In the genomic region with DNA sequence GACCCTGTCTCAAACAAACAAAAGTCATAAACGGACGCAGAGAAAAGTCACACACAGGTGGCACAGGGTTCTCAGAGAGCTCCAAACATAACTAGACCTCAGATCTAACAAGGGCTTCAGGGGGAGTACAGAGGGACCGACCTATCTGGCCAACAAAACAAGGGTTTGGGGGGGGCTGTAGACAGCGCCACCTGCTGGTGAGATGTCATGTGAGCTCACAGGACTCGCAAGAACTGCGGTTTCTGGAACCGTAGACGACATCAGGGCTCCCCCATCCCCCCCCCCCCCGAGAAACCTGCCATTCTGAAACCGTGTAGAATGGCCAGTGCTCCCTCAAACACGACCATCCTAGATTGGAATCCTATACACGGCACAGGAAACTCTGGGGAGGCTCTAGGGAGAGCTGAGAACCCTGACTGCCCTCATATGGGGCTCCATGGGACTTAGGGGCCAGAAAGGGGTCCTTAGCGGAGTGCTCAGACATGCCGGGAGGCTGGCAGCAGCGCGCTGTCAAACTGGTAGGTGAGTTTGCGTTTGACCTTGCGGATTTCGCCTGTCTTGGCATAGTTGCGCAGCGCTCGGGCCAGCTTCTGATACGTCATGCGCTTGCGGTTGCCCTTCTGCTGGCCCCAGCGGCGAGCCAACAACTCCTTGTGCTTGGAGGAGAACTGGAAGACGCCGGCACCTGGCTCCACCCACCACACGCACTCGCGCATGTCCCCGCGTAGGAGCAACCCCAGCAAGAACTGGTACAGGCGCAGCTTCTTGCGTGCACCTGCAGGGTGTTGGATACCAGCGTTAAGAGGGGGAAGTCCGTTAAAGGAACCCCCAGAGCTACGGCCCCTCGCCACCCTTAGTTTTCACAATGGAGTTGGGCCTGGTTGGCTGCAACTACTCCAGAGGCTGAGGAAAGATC, we compare ENCODE assay signal across 8 mouse cellular contexts. TPM values are rescaled to one million over a fixed set of nuclear protein-coding genes. Genes with fewer than 3 reads are reported as not detected.
DNase-seq lines count a peak whose midpoint lies in the region; ATAC-seq lines count a peak whose summit lies in the region.

No protein-coding gene starts in this region.

- peak; percentile 74 for DNase-seq in embryo, embryonic 10 days (ENCODE audit: low spot score)
- peak; percentile 88 for DNase-seq in gastrocnemius, postnatal 25 days
- peak; percentile 53 to 84 for DNase-seq in left cerebral cortex, postnatal 10 days (ENCODE audit: extremely low spot score in 1 of 2, low spot score in 2 of 2)
- peak; percentile 89 for DNase-seq in right cerebral cortex, adult 18-20 months

- peaks cover 23% of the 10 kb centered on the region for H3K4me1 ChIP-seq in erythroblast, embryonic 14.5 days (ENCODE audit: control insufficient read depth)
- H3K4me1 ChIP-seq in intestine, embryonic 15.5 days (replicated peaks), result peaks cover 15% of the 10 kb centered on the region
- H3K4me1 ChIP-seq in megakaryocyte, embryonic 14.5 days, result peaks cover 33% of the 10 kb centered on the region

- no peak overlapping the region for H3K27ac ChIP-seq in intestine, embryonic 15.5 days

- 6% methylated on average over 40 of the region's 40 CpGs for WGBS in intestine, embryonic 15.5 days

- H3K9ac ChIP-seq in intestine, embryonic 15.5 days, result peak overlapping the region; percentile 38

- intact Hi-C loops in left cerebral cortex, postnatal 10 days (cut with DNase I), result loop anchor here (10.0 kb wide), 1 partner anchor 117 kb away; no protein-coding TSS in a partner anchor

- peak overlapping the region; percentile 63 for H3K4me3 ChIP-seq in erythroblast, embryonic 14.5 days (replicated peaks)
- H3K4me3 ChIP-seq in intestine, embryonic 15.5 days (replicated peaks), result peak overlapping the region; percentile 38
- H3K4me3 ChIP-seq in megakaryocyte, embryonic 14.5 days (replicated peaks), result peak overlapping the region; percentile 93

- peaks cover 56% of the 10 kb centered on the region for H3K27me3 ChIP-seq in erythroblast, embryonic 14.5 days (ENCODE audit: control insufficient read depth)
- peaks cover 30% of the 10 kb centered on the region for H3K27me3 ChIP-seq in intestine, embryonic 15.5 days (replicated peaks)
- H3K27me3 ChIP-seq in megakaryocyte, embryonic 14.5 days (replicated peaks), result peaks cover 69% of the 10 kb centered on the region

- H3K9me3 ChIP-seq in erythroblast, embryonic 14.5 days (ENCODE audit: control insufficient read depth, low read length), result no peaks in the 10 kb centered on the region
- no peaks in the 10 kb centered on the region for H3K9me3 ChIP-seq in intestine, embryonic 15.5 days
- H3K9me3 ChIP-seq in megakaryocyte, embryonic 14.5 days, result no peaks in the 10 kb centered on the region

- H3K4me2 ChIP-seq in intestine, embryonic 15.5 days (replicated peaks), result peak overlapping the region; percentile 87

- no peak for ATAC-seq in erythroblast, adult 5-6 weeks (replicated peaks; ENCODE audit: low FRiP score, poor library complexity, severe bottlenecking)
- ATAC-seq in intestine, embryonic 15.5 days, result peak; percentile 64

- peaks cover 10% of the 10 kb centered on the region for H3K36me3 ChIP-seq in erythroblast, embryonic 14.5 days (ENCODE audit: control insufficient read depth)
- 0 out of 2 replicates have a peak, but pooled peaks cover 3% of the 10 kb centered on the region for H3K36me3 ChIP-seq in intestine, embryonic 15.5 days
- H3K36me3 ChIP-seq in megakaryocyte, embryonic 14.5 days (replicated peaks; ENCODE audit: low read length), result peaks cover 8% of the 10 kb centered on the region

RNA-seq across cellular contexts. Expression of gene Mybpc2, which starts 3.3 kb away (rescaled TPM):
- not detected in 2 replicates for polyA plus RNA-seq in erythroblast, embryonic 14.5 days (2012)
- total RNA-seq in erythroblast, adult 5-6 weeks (2015; ENCODE audit: low replicate concordance), result not detected in 2 replicates
- total RNA-seq in erythroblast, adult 5-6 weeks (2017; ENCODE audit: low replicate concordance), result not detected in 2 replicates
- 1,000 to 10,000 TPM; 3,676 to 4,447 TPM for total RNA-seq in gastrocnemius, postnatal 25 days (2021)
- polyA plus RNA-seq in intestine, embryonic 15.5 days (2015; fragmentation: Nextera tagmentation; extraction: Ambion mirVana), result 0.14 and 0.36 TPM in 2 replicates
- total RNA-seq in left cerebral cortex, postnatal 10 days (2021), result under 1 TPM; 0.09 to 0.53 TPM
- polyA plus RNA-seq in megakaryocyte, embryonic 14.5 days (2012; ENCODE audit: insufficient read depth, low replicate concordance), result 0.09 TPM in 1 of 2 replicates, not detected in the other

RNA-seq across cellular contexts. Expression of gene Spib, which starts 4.1 kb away (rescaled TPM):
- polyA plus RNA-seq in erythroblast, embryonic 14.5 days (2012), result 0.08 TPM in 2 replicates
- 1.7 and 1.9 TPM in 2 replicates for total RNA-seq in erythroblast, adult 5-6 weeks (2015; ENCODE audit: low replicate concordance)
- total RNA-seq in erythroblast, adult 5-6 weeks (2017; ENCODE audit: low replicate concordance), result 1.9 and 2.6 TPM in 2 replicates
- total RNA-seq in gastrocnemius, postnatal 25 days (2021), result under 1 TPM in 1 of 2 experiments, not detected in 1; 0.24 TPM
- polyA plus RNA-seq in intestine, embryonic 15.5 days (2015; fragmentation: Nextera tagmentation; extraction: Ambion mirVana), result 0.25 and 0.43 TPM in 2 replicates
- under 1 TPM in 1 of 2 experiments, not detected in 1; 0.13 TPM for total RNA-seq in left cerebral cortex, postnatal 10 days (2021)
- polyA plus RNA-seq in megakaryocyte, embryonic 14.5 days (2012; ENCODE audit: insufficient read depth, low replicate concordance), result 0.64 and 1.2 TPM in 2 replicates

RNA-seq across cellular contexts. Expression of gene Pold1, which starts 20.9 kb away (rescaled TPM):
- polyA plus RNA-seq in erythroblast, embryonic 14.5 days (2012), result 24.0 and 25.1 TPM in 2 replicates
- 21.3 and 26.5 TPM in 2 replicates for total RNA-seq in erythroblast, adult 5-6 weeks (2015; ENCODE audit: low replicate concordance)
- total RNA-seq in erythroblast, adult 5-6 weeks (2017; ENCODE audit: low replicate concordance), result 16.2 and 29.3 TPM in 2 replicates
- 1 to 10 TPM; 4.7 to 5.2 TPM for total RNA-seq in gastrocnemius, postnatal 25 days (2021)
- 72.0 and 76.0 TPM in 2 replicates for polyA plus RNA-seq in intestine, embryonic 15.5 days (2015; fragmentation: Nextera tagmentation; extraction: Ambion mirVana)
- 1 to 10 TPM; 6.9 to 7.2 TPM for total RNA-seq in left cerebral cortex, postnatal 10 days (2021)
- polyA plus RNA-seq in megakaryocyte, embryonic 14.5 days (2012; ENCODE audit: insufficient read depth, low replicate concordance), result 61.8 and 199 TPM in 2 replicates

RNA-seq across cellular contexts. Expression of gene Nr1h2, which starts 26.0 kb away (rescaled TPM):
- 49.7 and 62.9 TPM in 2 replicates for polyA plus RNA-seq in erythroblast, embryonic 14.5 days (2012)
- 34.4 and 41.8 TPM in 2 replicates for total RNA-seq in erythroblast, adult 5-6 weeks (2015; ENCODE audit: low replicate concordance)
- 32.0 and 41.0 TPM in 2 replicates for total RNA-seq in erythroblast, adult 5-6 weeks (2017; ENCODE audit: low replicate concordance)
- total RNA-seq in gastrocnemius, postnatal 25 days (2021), result 10 to 100 TPM; 27.0 to 29.3 TPM
- polyA plus RNA-seq in intestine, embryonic 15.5 days (2015; fragmentation: Nextera tagmentation; extraction: Ambion mirVana), result 66.3 and 69.5 TPM in 2 replicates
- total RNA-seq in left cerebral cortex, postnatal 10 days (2021), result 10 to 100 TPM; 49.6 to 53.6 TPM
- polyA plus RNA-seq in megakaryocyte, embryonic 14.5 days (2012; ENCODE audit: insufficient read depth, low replicate concordance), result 269 and 455 TPM in 2 replicates

RNA-seq across cellular contexts. Expression of gene Fam71e1, which starts 31.4 kb away (rescaled TPM):
- 0.16 TPM in 1 of 2 replicates, not detected in the other for polyA plus RNA-seq in erythroblast, embryonic 14.5 days (2012)
- total RNA-seq in erythroblast, adult 5-6 weeks (2015; ENCODE audit: low replicate concordance), result not detected in 2 replicates
- not detected in 2 replicates for total RNA-seq in erythroblast, adult 5-6 weeks (2017; ENCODE audit: low replicate concordance)
- total RNA-seq in gastrocnemius, postnatal 25 days (2021), result 1 to 10 TPM; 2.5 to 2.9 TPM
- 6.5 and 9.2 TPM in 2 replicates for polyA plus RNA-seq in intestine, embryonic 15.5 days (2015; fragmentation: Nextera tagmentation; extraction: Ambion mirVana)
- total RNA-seq in left cerebral cortex, postnatal 10 days (2021), result 10 to 100 TPM; 24.4 to 26.8 TPM
- 2.1 and 9.0 TPM in 2 replicates for polyA plus RNA-seq in megakaryocyte, embryonic 14.5 days (2012; ENCODE audit: insufficient read depth, low replicate concordance)

Comparison
In these comparisons a context has a peak if more than half of its experiments do, and no peak if none do; other contexts are left out.
1. H3K4me3 ChIP-seq: peak in every context shown above with its lines; median percentile 93 in megakaryocyte, embryonic 14.5 days; 63 in erythroblast, embryonic 14.5 days; 38 in intestine, embryonic 15.5 days.
2. RNA of gene Mybpc2, which starts 3.3 kb away (total RNA-seq): 3,676 to 4,447 TPM in gastrocnemius, postnatal 25 days; 0.09 to 0.53 TPM in left cerebral cortex, postnatal 10 days and not detected in erythroblast, adult 5-6 weeks; every median in the first group is over 1,000 times any median in the second.
3. Peak in every context shown above with its lines, with median percentiles within 50 percentile points of each other: DNase-seq.